Mouse (Mus musculus) forebrain, embryonic 15.5 days (tissue): ENCODE results near the gene Tenm4. TPM values are rescaled to one million over a fixed set of nuclear protein-coding genes. Genes with fewer than 3 reads are reported as not detected.

ENCODE experiments used
- ATAC-seq: fragments of 200-750 bp; cut with Nextera tagmentation; replicated peaks from 2 replicates; pipeline ENCODE4 v1.8.0; 2017; ENCODE audit warnings: mild to moderate bottlenecking, moderate TSS enrichment, moderate library complexity
- H3K27ac ChIP-seq: fragments of 300-500 bp; sonication (generic); replicated peaks from 2 replicates; pipeline ENCODE4 v1.5.1; 2015; ENCODE audit warnings: mild to moderate bottlenecking, inconsistent platforms
- H3K27me3 ChIP-seq: fragments of 300-500 bp; sonication (generic); 2 replicates; pipeline ENCODE4 v1.6.1; 2015; ENCODE audit warnings: inconsistent platforms
- H3K36me3 ChIP-seq: fragments of 300-500 bp; sonication (generic); 2 replicates; pipeline ENCODE4 v1.6.1; 2015; ENCODE audit warnings: mild to moderate bottlenecking, inconsistent platforms
- H3K4me1 ChIP-seq: fragments of 300-500 bp; sonication (generic); 2 replicates; pipeline ENCODE4 v1.6.1; 2015; ENCODE audit warnings: inconsistent platforms
- H3K4me2 ChIP-seq: fragments of 300-500 bp; sonication (generic); replicated peaks from 2 replicates; pipeline ENCODE4 v1.6.1; 2015; ENCODE audit warnings: mild to moderate bottlenecking, inconsistent platforms
- H3K4me3 ChIP-seq: fragments of 300-500 bp; sonication (generic); 2 replicates; pipeline ENCODE4 v1.5.1; 2015; ENCODE audit warnings: mild to moderate bottlenecking, inconsistent platforms
- H3K9ac ChIP-seq: fragments of 300-500 bp; sonication (generic); replicated peaks from 2 replicates; pipeline ENCODE4 v1.6.1; 2015; ENCODE audit warnings: mild to moderate bottlenecking, inconsistent platforms
- H3K9me3 ChIP-seq: fragments of 300-500 bp; sonication (generic); 2 replicates; pipeline ENCODE4 v1.6.1; 2016; ENCODE audit warnings: inconsistent platforms
- WGBS: fragments of 180-500 bp; shearing (Covaris S2); methylation state at CpG from one replicate; pipeline ENCODE4 v1.1.7; 2015; ENCODE audit warnings: mixed read lengths; 5-methylcytosine and 5-hydroxymethylcytosine counted together
- polyA plus RNA-seq: library from polyadenylated mRNA; unstranded; fragments of >200 nt; fragmentation: Nextera tagmentation; extraction: Ambion mirVana; gene quantifications from 2 replicates; pipeline ENCODE4 v1.2.1, GENCODE M21; 2015

Gene Tenm4
- polyA plus RNA-seq, 1 experiment from 2014 or later = 103 TPM

GRCm38 (mm10) chr7:96734315-96735058, 563.4 kb downstream of the Tenm4 start:
- H3K4me2 ChIP-seq = no peak overlapping the region

DNA sequence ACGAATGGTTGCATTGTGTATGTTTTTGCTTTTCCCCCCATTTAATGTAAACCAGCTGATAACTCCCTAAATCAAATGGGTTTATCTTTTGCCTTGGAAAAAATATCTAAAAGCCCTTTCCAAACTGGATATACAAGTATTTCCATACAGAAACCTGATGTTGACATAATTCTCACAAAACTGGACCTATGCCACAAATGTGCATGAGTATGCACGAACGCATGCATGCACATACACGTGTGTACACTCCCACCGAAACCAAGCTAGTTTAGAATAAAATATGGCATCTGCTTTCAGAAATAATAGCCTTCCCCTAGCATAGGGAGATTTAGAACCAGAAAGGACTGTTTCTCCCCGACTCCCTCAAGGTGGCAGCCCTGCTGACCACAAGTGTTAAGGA, 569.6 kb downstream of the Tenm4 start:
- no peak for ATAC-seq
- Histone ChIP-seq H3K4me1 (peaks cover 19% of the 10 kb centered on the region), H3K9me3 (no peaks in the 10 kb centered on the region), H3K27ac (no peak overlapping the region), H3K4me3 (no peak overlapping the region), H3K36me3 (peaks cover 10% of the 10 kb centered on the region; the same call in 1 of the 2 replicates), H3K27me3 (no peaks in the 10 kb centered on the region), H3K4me2 (no peak overlapping the region), H3K9ac (no peak overlapping the region)
- WGBS = 61% methylated on average over 6 of the region's 6 CpGs

More at GRCm38 (mm10) chr7:96734315-96735058, 563.4 kb downstream of the Tenm4 start:
- H3K27ac ChIP-seq = no peak overlapping the region
- WGBS = 89% methylated on average over 7 of the region's 7 CpGs
- H3K36me3 ChIP-seq = peaks cover 15% of the 10 kb centered on the region; the same call in 1 of the 2 replicates
- H3K4me3 ChIP-seq = no peak overlapping the region
- no peaks in the 10 kb centered on the region for H3K9me3 ChIP-seq
- no peak for ATAC-seq
- H3K9ac ChIP-seq = no peak overlapping the region
- no peaks in the 10 kb centered on the region for H3K27me3 ChIP-seq
- no peaks in the 10 kb centered on the region for H3K4me1 ChIP-seq

DNA sequence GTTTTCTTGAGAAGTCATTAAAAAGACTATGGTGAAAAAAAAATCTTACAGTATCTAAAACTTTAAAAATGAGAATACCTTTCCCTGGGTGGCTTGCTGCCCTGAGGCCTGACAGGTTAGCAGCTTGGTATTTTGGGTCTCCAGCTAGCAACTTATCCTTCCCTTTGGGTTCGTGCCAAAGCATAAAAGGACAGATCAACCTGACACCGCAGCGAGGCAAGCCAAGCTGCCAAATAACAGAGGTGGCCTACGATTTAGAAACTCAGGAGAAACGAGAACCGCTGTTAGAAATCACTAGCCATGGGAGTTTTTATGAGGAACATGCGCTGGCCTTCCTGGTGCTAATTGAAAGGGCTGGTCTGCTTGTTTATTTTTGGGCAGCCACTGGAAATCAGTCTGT, 571.2 kb downstream of the Tenm4 start:
- Histone ChIP-seq H3K9me3 (no peaks in the 10 kb centered on the region), H3K27ac (no peak overlapping the region), H3K4me2 (no peak overlapping the region), H3K9ac (no peak overlapping the region), H3K36me3 (no peaks in the 10 kb centered on the region), H3K27me3 (no peaks in the 10 kb centered on the region), H3K4me1 (peaks cover 31% of the 10 kb centered on the region), H3K4me3 (no peak overlapping the region)
- 29% methylated on average over 7 of the region's 7 CpGs for WGBS
- ATAC-seq = no peak

DNA sequence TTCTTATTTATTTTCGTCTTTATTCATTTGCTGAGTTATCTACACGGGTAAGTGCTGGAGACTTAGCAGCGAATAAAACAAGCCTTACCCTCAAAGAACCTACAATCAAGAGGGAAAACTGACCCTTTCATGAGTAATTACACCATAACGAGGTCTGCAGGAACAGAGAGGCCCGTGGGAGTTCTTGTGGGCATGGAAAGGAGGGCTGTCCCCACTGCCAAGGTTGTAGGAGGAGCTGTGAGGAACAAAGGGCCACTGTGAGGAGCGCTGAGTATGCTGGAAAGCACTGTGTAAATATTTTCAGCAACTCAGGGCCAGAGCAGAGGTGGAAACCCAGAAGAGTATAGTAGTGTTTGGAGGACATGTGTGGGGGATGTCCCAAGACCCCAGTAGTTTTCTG, 574.9 kb downstream of the Tenm4 start:
- H3K9me3 ChIP-seq = no peaks in the 10 kb centered on the region
- 7% methylated on average over 6 of the region's 6 CpGs for WGBS
- no peaks in the 10 kb centered on the region for H3K27me3 ChIP-seq
- ATAC-seq = peak; percentile 90
- H3K27ac ChIP-seq = peak overlapping the region; percentile 72
- no peak overlapping the region for H3K9ac ChIP-seq
- peaks cover 34% of the 10 kb centered on the region for H3K4me1 ChIP-seq
- no peaks in the 10 kb centered on the region for H3K36me3 ChIP-seq
- H3K4me2 ChIP-seq = no peak overlapping the region
- no peak overlapping the region for H3K4me3 ChIP-seq

DNA sequence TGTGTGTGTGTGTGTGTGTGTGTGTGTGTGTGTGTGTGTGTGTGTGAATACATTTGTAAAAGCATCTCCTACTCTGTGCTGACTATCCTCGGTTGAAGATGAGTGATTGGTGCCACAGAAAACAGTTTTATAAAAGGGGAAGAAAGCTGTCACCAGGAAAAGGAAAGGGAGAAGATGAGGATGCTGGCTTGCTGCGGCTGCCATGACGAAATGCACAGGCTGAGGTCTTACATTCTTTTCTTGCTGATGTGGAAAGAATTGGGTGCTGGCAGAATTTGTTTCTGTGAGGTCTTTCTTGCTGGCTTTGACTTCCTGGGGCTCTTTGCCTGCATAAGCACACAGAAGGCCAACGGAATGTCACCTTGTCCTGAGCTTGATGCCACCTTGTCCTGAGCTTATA, 575.7 kb downstream of the Tenm4 start:
- H3K27me3 ChIP-seq = no peaks in the 10 kb centered on the region
- no peak overlapping the region for H3K4me2 ChIP-seq
- WGBS = 45% methylated on average over 4 of the region's 4 CpGs
- no peaks in the 10 kb centered on the region for H3K9me3 ChIP-seq
- H3K9ac ChIP-seq = no peak overlapping the region
- H3K4me1 ChIP-seq = peaks cover 34% of the 10 kb centered on the region
- no peak overlapping the region for H3K4me3 ChIP-seq
- H3K27ac ChIP-seq = no peak overlapping the region
- H3K36me3 ChIP-seq = no peaks in the 10 kb centered on the region
- ATAC-seq = no peak

DNA sequence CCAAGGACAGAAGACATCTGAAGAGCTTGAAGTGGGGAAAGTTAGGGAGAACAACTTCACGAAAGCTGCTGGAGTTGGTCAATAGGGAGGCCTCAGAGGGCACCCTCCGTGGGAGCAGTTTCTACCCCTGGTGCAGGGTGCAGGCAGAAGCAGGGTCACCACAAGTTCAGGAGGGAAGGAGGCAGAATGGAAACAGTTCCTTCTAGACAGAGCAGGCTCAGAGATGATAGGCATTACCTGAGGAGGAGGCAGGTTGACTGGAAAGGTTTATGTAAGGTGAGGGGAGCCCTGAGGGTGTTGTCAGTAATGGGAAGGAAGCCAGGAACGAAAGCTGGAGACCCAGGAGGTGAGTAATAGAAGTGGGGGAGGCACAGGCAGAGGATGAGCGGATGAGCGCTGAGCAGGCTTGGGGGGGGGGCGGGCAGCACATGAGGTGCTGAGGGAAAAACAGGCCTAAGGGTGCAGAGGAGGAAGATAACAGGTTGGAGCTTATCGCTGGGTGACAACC, 577.5 kb downstream of the Tenm4 start:
- no peak overlapping the region for H3K4me3 ChIP-seq
- 75% methylated on average over 7 of the region's 7 CpGs for WGBS
- no peak overlapping the region for H3K4me2 ChIP-seq
- no peaks in the 10 kb centered on the region for H3K9me3 ChIP-seq
- peaks cover 30% of the 10 kb centered on the region for H3K4me1 ChIP-seq
- H3K36me3 ChIP-seq = no peaks in the 10 kb centered on the region
- no peak overlapping the region for H3K27ac ChIP-seq
- no peak overlapping the region for H3K9ac ChIP-seq
- H3K27me3 ChIP-seq = no peaks in the 10 kb centered on the region
- no peak for ATAC-seq

DNA sequence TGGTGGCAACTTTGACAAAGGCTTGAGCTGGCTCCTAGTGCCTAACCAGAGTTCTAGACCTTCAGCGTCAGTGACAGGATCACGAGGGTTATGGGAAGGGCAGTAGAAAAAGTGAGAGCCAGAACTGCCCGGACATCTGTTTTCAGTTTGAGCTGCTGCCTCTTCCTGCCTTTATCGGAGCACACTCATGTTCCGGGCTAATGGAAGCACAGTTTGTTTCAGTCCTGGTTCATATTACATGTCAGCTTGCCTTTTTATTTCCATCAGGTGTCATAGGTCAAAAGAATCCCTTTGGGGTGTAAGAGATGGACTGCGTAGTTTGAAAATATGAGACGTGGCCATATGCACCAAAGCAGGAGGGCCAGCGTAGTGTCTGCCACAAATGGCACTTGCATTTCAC, 578.7 kb downstream of the Tenm4 start:
- H3K4me2 ChIP-seq = no peak overlapping the region
- ATAC-seq = no peak
- no peak overlapping the region for H3K4me3 ChIP-seq
- no peaks in the 10 kb centered on the region for H3K27me3 ChIP-seq
- H3K9me3 ChIP-seq = no peaks in the 10 kb centered on the region
- no peaks in the 10 kb centered on the region for H3K36me3 ChIP-seq
- 79% methylated on average over 8 of the region's 8 CpGs for WGBS
- no peak overlapping the region for H3K9ac ChIP-seq
- peaks cover 33% of the 10 kb centered on the region for H3K4me1 ChIP-seq
- H3K27ac ChIP-seq = peak overlapping the region; percentile 29; the same call in 1 of the 2 replicates

GRCm38 (mm10) chr7:96751236-96751635, 580.2 kb downstream of the Tenm4 start:
- Histone ChIP-seq H3K36me3 (no peaks in the 10 kb centered on the region), H3K4me3 (no peak overlapping the region), H3K4me1 (peaks cover 33% of the 10 kb centered on the region), H3K27ac (no peak overlapping the region), H3K27me3 (no peaks in the 10 kb centered on the region), H3K9me3 (no peaks in the 10 kb centered on the region), H3K4me2 (no peak overlapping the region), H3K9ac (no peak overlapping the region)
- WGBS = 93% methylated on average over 2 of the region's 2 CpGs
- ATAC-seq = no peak

DNA sequence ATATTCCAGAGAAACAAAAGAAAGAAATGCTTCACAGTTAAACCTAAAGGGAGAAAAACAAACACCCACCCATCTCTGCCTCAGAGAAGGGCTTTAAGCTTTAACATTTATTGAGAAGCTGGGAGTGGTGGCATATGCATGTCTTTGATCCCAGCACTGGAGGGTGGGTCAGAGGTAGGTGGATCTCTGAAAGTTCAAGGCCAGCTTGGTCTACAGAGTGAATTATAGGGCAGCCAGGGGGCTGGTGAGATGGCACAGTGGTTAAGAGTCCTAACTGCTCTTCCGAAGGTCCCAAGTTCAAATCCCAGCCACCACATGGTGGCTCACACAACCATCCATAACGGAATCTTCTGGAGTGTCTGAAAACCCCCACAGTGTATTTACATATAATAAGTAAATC, 581.7 kb downstream of the Tenm4 start:
- Histone ChIP-seq H3K9ac (no peak overlapping the region), H3K27ac (no peak overlapping the region), H3K27me3 (no peaks in the 10 kb centered on the region), H3K36me3 (no peaks in the 10 kb centered on the region), H3K4me2 (no peak overlapping the region), H3K9me3 (no peaks in the 10 kb centered on the region), H3K4me1 (peaks cover 31% of the 10 kb centered on the region), H3K4me3 (no peak overlapping the region)
- WGBS = 91% methylated on average over 2 of the region's 2 CpGs
- no peak for ATAC-seq

- ATAC-seq = no peak
- H3K36me3 ChIP-seq = no peaks in the 10 kb centered on the region
- H3K9ac ChIP-seq = no peak overlapping the region
- no peak overlapping the region for H3K4me2 ChIP-seq
- H3K4me3 ChIP-seq = no peak overlapping the region
- WGBS = 46% methylated on average over 4 of the region's 4 CpGs
- peaks cover 29% of the 10 kb centered on the region for H3K4me1 ChIP-seq
- H3K27me3 ChIP-seq = no peaks in the 10 kb centered on the region
- no peaks in the 10 kb centered on the region for H3K9me3 ChIP-seq
- no peak overlapping the region for H3K27ac ChIP-seq
These were observed 582.5 kb downstream of the Tenm4 start for GRCm38 (mm10) chr7:96753335-96754095.

- Histone ChIP-seq H3K4me3 (no peak overlapping the region), H3K9ac (0 out of 2 replicates have a peak overlapping the region, but pooled peaks have one; percentile 4), H3K27ac (0 out of 2 replicates have a peak overlapping the region, but pooled peaks have one; percentile 34), H3K27me3 (no peaks in the 10 kb centered on the region), H3K4me1 (peaks cover 24% of the 10 kb centered on the region), H3K9me3 (no peaks in the 10 kb centered on the region), H3K4me2 (no peak overlapping the region), H3K36me3 (no peaks in the 10 kb centered on the region)
- no peak for ATAC-seq
- WGBS = 30% methylated on average over 12 of the region's 12 CpGs
These were observed 583.1 kb downstream of the Tenm4 start for GRCm38 (mm10) chr7:96754175-96754574.

DNA sequence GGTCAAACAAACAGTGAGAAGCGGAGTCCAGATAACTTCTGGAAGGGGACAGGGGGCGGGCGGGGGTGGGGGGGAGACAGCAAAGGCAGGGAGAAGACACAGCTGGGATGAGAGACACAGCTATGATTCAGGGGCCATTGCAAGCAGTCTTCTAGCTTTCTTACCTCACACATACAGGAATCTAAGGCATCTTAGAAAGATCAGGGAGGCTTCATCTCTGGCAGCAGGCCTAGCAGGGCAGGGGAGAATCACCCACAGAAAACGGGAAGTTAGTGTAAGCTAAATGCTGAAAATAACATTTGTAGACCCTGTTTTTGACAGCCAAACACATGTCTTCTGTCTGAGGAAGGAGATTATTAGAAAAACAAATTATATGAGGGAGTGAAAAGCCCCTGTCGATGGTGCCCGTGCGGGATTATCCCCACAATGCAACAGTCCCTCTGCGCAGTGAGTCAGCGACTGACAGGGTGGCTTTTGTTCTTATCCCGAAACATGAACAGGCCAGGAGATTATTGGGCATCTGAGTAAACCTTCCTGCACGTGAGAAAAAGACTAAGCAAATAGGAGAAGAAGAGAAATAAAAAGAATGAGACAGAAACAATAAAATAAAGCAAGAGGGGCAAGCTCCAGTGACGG, 584.5 kb downstream of the Tenm4 start:
- peak overlapping the region; percentile 44 for H3K27ac ChIP-seq
- peaks cover 35% of the 10 kb centered on the region for H3K4me1 ChIP-seq
- no peak overlapping the region for H3K4me2 ChIP-seq
- H3K9me3 ChIP-seq = no peaks in the 10 kb centered on the region
- no peak overlapping the region for H3K9ac ChIP-seq
- H3K36me3 ChIP-seq = no peaks in the 10 kb centered on the region
- H3K27me3 ChIP-seq = no peaks in the 10 kb centered on the region
- no peak for ATAC-seq
- no peak overlapping the region for H3K4me3 ChIP-seq
- 31% methylated on average over 12 of the region's 12 CpGs for WGBS
